8 mouse cellular contexts compared by ENCODE assay signal in the genomic region with DNA sequence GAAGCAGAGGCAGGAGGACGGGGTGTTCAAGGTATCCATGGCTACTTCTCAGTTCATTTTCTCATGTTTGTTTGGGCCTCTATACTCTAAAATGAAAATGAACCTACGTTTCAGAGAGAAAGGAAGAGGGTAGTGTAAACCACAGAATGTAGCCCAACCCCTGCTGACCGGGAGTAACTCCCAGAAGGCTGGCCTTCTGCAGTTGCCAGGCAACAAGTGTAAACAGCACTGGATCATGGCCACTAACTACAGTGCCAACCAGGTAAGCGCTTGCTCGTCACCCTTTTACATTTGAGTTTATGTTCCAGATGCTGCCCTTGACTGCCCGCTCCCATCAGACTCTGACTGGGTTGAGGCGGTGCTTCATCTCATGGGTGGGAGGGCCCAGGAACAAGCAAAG. TPM values are rescaled to one million over a fixed set of nuclear protein-coding genes. Genes with fewer than 3 reads are reported as not detected.
DNase-seq lines count a peak whose midpoint lies in the region; ATAC-seq and TF ChIP-seq lines count a peak whose summit lies in the region.

No protein-coding gene starts in this region.

- peak overlapping the region; percentile 79 for H3K4me3 ChIP-seq in testis, adult 2 months (ENCODE audit: control insufficient read depth, low read depth, low read length)
- H3K4me3 ChIP-seq in liver, embryonic 15.5 days (replicated peaks), result no peak overlapping the region
- H3K4me3 ChIP-seq in stomach, embryonic 16.5 days (replicated peaks; ENCODE audit: low read length), result peak overlapping the region; percentile 12; the same call in 1 of the 2 replicates

- H3K27ac ChIP-seq in testis, adult 2 months (ENCODE audit: control insufficient read depth, insufficient read depth, low read depth, low read length), result peak overlapping the region; percentile 81
- peak overlapping the region; percentile 63 for H3K27ac ChIP-seq in liver, embryonic 15.5 days (replicated peaks)
- no peak overlapping the region for H3K27ac ChIP-seq in stomach, embryonic 16.5 days (ENCODE audit: low read length)

- no peaks in the 10 kb centered on the region for H3K9me3 ChIP-seq in liver, embryonic 15.5 days (replicated peaks)
- H3K9me3 ChIP-seq in stomach, embryonic 16.5 days (replicated peaks; ENCODE audit: control insufficient read depth, low read length), result no peaks in the 10 kb centered on the region

- H3K36me3 ChIP-seq in testis, adult 2 months (ENCODE audit: control insufficient read depth, insufficient read depth, low read length), result no peaks in the 10 kb centered on the region
- peaks cover 13% of the 10 kb centered on the region; the same call in 1 of the 2 replicates for H3K36me3 ChIP-seq in liver, embryonic 15.5 days (replicated peaks)
- no peaks in the 10 kb centered on the region for H3K36me3 ChIP-seq in stomach, embryonic 16.5 days (ENCODE audit: control insufficient read depth, insufficient read depth, low read length)

- no peaks in the 10 kb centered on the region for H3K27me3 ChIP-seq in testis, adult 2 months (ENCODE audit: control insufficient read depth, insufficient read depth, low read length)
- H3K27me3 ChIP-seq in liver, embryonic 15.5 days, result no peaks in the 10 kb centered on the region
- no peaks in the 10 kb centered on the region for H3K27me3 ChIP-seq in stomach, embryonic 16.5 days (ENCODE audit: control insufficient read depth, insufficient read depth, low read length)

- no peak for TF ChIP-seq CTCF in testis, adult 2 months (IDR thresholded peaks at IDR 0.05; ENCODE audit: control insufficient read depth, insufficient read depth, insufficient replicate concordance, low read depth, low read length)

- peak; percentile 23; the same call in 1 of the 2 replicates for ATAC-seq in liver, embryonic 15.5 days (ENCODE audit: insufficient read depth)
- ATAC-seq in stomach, embryonic 16.5 days (ENCODE audit: insufficient read depth, low FRiP score), result peak; percentile 69; the same call in 1 of the 2 replicates

- H3K9ac ChIP-seq in liver, embryonic 15.5 days, result no peak overlapping the region
- 0 out of 2 replicates have a peak overlapping the region, but pooled peaks have one; percentile 0 for H3K9ac ChIP-seq in stomach, embryonic 16.5 days (ENCODE audit: low read length)

- no peaks in the 10 kb centered on the region for H3K4me1 ChIP-seq in testis, adult 2 months (ENCODE audit: control insufficient read depth, insufficient read depth, low read length)
- H3K4me1 ChIP-seq in liver, embryonic 15.5 days (replicated peaks), result peaks cover 45% of the 10 kb centered on the region
- H3K4me1 ChIP-seq in stomach, embryonic 16.5 days (ENCODE audit: control insufficient read depth, insufficient read depth, low read length), result no peaks in the 10 kb centered on the region; the same call in 1 of the 2 replicates

- intact Hi-C loops in heart, postnatal 36 days (cut with DNase I), result no loop called here

- 37% methylated on average over 7 of the region's 7 CpGs for WGBS in liver, embryonic 15.5 days (ENCODE audit: insufficient replicate concordance)
- WGBS in stomach, embryonic 16.5 days, result 21% methylated on average over 7 of the region's 7 CpGs

- DNase-seq in testis, postnatal 10 days (ENCODE audit: low spot score), result no peak
- peak; percentile 22 to 23 for DNase-seq in heart, postnatal 36 days
- no peak for DNase-seq in retina, embryonic 14.5 days (ENCODE audit: low spot score)
- no peak for DNase-seq in thymus, postnatal 4 days
- no peak for DNase-seq in cerebellum, postnatal 10 days

- peak; percentile 62; the same call in 1 of the 2 replicates for TF ChIP-seq POLR2A in testis, adult 2 months (IDR thresholded peaks at IDR 0.05; ENCODE audit: control insufficient read depth, low read depth, low read length)

- peak overlapping the region; percentile 35 for H3K4me2 ChIP-seq in liver, embryonic 15.5 days
- H3K4me2 ChIP-seq in stomach, embryonic 16.5 days (ENCODE audit: low read depth, low read length), result peak overlapping the region; percentile 22; the same call in 1 of the 2 replicates

RNA-seq across cellular contexts. Expression of a gene that starts 9.2 kb away (rescaled TPM):
- 309 and 314 TPM in 2 replicates for polyA plus RNA-seq in testis, adult 2 months (2012; rRNA removed)
- 1 to 10 TPM in 1 of 2 experiments, under 1 TPM in 1; 0.69 to 1.2 TPM for total RNA-seq in heart, postnatal 36 days (2021)
- 1.7 and 2.6 TPM in 2 replicates for polyA plus RNA-seq in liver, embryonic 15.5 days (2015; fragmentation: Nextera tagmentation; extraction: Ambion mirVana)
- polyA plus RNA-seq in stomach, embryonic 16.5 days (2015; fragmentation: Nextera tagmentation; extraction: Ambion mirVana), result 2.1 and 3.1 TPM in 2 replicates

RNA-seq across cellular contexts. Expression of a gene that starts 27.5 kb away (rescaled TPM):
- 85.3 and 105 TPM in 2 replicates for polyA plus RNA-seq in testis, adult 2 months (2012; rRNA removed)
- 1,000 to 10,000 TPM; 1,165 to 1,188 TPM for total RNA-seq in heart, postnatal 36 days (2021)
- 149 and 158 TPM in 2 replicates for polyA plus RNA-seq in liver, embryonic 15.5 days (2015; fragmentation: Nextera tagmentation; extraction: Ambion mirVana)
- polyA plus RNA-seq in stomach, embryonic 16.5 days (2015; fragmentation: Nextera tagmentation; extraction: Ambion mirVana), result 282 and 298 TPM in 2 replicates

RNA-seq across cellular contexts. Expression of a gene that starts 27.6 kb away (rescaled TPM):
- polyA plus RNA-seq in testis, adult 2 months (2012; rRNA removed), result 2.8 and 3.0 TPM in 2 replicates
- under 1 TPM in 1 of 2 experiments, not detected in 1; 0.44 TPM for total RNA-seq in heart, postnatal 36 days (2021)
- not detected in 2 replicates for polyA plus RNA-seq in liver, embryonic 15.5 days (2015; fragmentation: Nextera tagmentation; extraction: Ambion mirVana)
- 2.4 and 2.9 TPM in 2 replicates for polyA plus RNA-seq in stomach, embryonic 16.5 days (2015; fragmentation: Nextera tagmentation; extraction: Ambion mirVana)

RNA-seq across cellular contexts. Expression of a gene that starts 58.2 kb away (rescaled TPM):
- 30.9 and 52.1 TPM in 2 replicates for polyA plus RNA-seq in testis, adult 2 months (2012; rRNA removed)
- total RNA-seq in heart, postnatal 36 days (2021), result 10 to 100 TPM; 13.7 to 18.6 TPM
- 27.2 and 28.0 TPM in 2 replicates for polyA plus RNA-seq in liver, embryonic 15.5 days (2015; fragmentation: Nextera tagmentation; extraction: Ambion mirVana)
- 17.7 and 20.2 TPM in 2 replicates for polyA plus RNA-seq in stomach, embryonic 16.5 days (2015; fragmentation: Nextera tagmentation; extraction: Ambion mirVana)

Comparison
In these comparisons a context has a peak if more than half of its experiments do, and no peak if none do; other contexts are left out.
1. DNase-seq: peak in heart, postnatal 36 days (2 of 2); none in testis, postnatal 10 days (single experiment), retina, embryonic 14.5 days (single experiment), thymus, postnatal 4 days (single experiment) and cerebellum, postnatal 10 days (0 of 2).
2. RNA of a gene that starts 9.2 kb away (polyA plus RNA-seq): 309 to 314 TPM in testis, adult 2 months; 2.1 to 3.1 TPM in stomach, embryonic 16.5 days and 1.7 to 2.6 TPM in liver, embryonic 15.5 days; every median in the first group is over 10 times any median in the second.